Mouse (Mus musculus): ENCODE results near the gene Phlpp2.

GRCm38 (mm10) chr8:109871056-109871455 lies 2.7 kb downstream of the Phlpp2 start:
- TF ChIP-seq CTCF (conservative IDR thresholded peaks at IDR 0.05; ENCODE audit: low read length) (no peak), POU5F1 (IDR thresholded peaks at IDR 0.05; ENCODE audit: borderline replicate concordance, low read length) (no peak)
